Mouse (Mus musculus): ENCODE results near the gene Alyref. TPM values are rescaled to one million over a fixed set of nuclear protein-coding genes. Genes with fewer than 3 reads are reported as not detected.

Gene Alyref
- polyA plus RNA-seq, 1 experiment from 2014 or later = 254 TPM

DNA sequence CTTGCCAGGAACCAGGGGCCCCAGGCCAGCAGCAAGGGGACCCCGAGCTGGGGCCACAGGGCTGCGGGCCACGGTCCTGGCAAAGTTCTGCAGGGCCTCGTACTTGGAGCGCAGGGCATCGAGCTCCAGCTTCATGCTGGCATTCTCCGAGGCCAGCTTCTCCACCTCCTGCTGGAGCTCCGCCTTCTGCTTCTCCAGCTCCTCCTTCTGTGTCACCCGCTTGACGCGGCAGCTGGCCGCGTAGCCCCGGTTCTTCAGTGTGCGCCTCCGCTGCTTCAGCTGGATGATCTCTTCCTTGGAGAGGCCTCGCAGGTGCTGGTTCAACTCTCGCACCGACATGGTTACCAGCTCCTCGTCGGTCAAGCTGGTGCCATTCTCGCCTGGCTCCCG lies 31.2 kb upstream of the Alyref start:
- no peaks in the 10 kb centered on the region for H3K9me3 ChIP-seq (ENCODE audit: control insufficient read depth, low read length)
- H3K36me3 ChIP-seq (ENCODE audit: control insufficient read depth, insufficient read depth, low read length) = peaks cover 21% of the 10 kb centered on the region
- peaks cover 30 to 41% of the 10 kb centered on the region in 2 experiments for H3K4me1 ChIP-seq (ENCODE audit: control insufficient read depth in 2 of 2, insufficient read depth in 2 of 2, low read length in 2 of 2)
- H3K4me2 ChIP-seq (ENCODE audit: low read length) = peak overlapping the region; percentile 76; the same call in 1 of the 2 replicates
- WGBS = 80% methylated on average over 23 of the region's 23 CpGs
- no peak overlapping the region for H3K9ac ChIP-seq (ENCODE audit: low read length)
- no peak for ATAC-seq (ENCODE audit: insufficient number of reproducible peaks, insufficient read depth, low FRiP score, low read depth)
- no peak overlapping the region for H3K4me3 ChIP-seq (ENCODE audit: control insufficient read depth in 1 of 2, insufficient read depth in 1 of 2, low read depth in 1 of 2, low read length in 2 of 2)
- peak overlapping the region; percentile 49 to 63; a peak in 2 of 4 replicates for H3K27ac ChIP-seq (replicated peaks in 1 of 2; ENCODE audit: control insufficient read depth in 1 of 2, insufficient read depth in 1 of 2, low read depth in 2 of 2, low read length in 2 of 2)
- no peaks in the 10 kb centered on the region for H3K27me3 ChIP-seq (ENCODE audit: control insufficient read depth, insufficient read depth, low read length)

- Histone ChIP-seq H3K27me3 (ENCODE audit: control insufficient read depth, insufficient read depth, low read length) (no peaks in the 10 kb centered on the region), H3K4me2 (ENCODE audit: low read length) (no peak overlapping the region; the same call in 1 of the 2 replicates), H3K27ac (replicated peaks in 1 of 2; ENCODE audit: control insufficient read depth in 1 of 2, insufficient read depth in 1 of 2, low read depth in 2 of 2, low read length in 2 of 2) (no peak overlapping the region)
Measured at GRCm38 (mm10) chr11:120628601-120629340, 30.6 kb upstream of the Alyref start.

DNA sequence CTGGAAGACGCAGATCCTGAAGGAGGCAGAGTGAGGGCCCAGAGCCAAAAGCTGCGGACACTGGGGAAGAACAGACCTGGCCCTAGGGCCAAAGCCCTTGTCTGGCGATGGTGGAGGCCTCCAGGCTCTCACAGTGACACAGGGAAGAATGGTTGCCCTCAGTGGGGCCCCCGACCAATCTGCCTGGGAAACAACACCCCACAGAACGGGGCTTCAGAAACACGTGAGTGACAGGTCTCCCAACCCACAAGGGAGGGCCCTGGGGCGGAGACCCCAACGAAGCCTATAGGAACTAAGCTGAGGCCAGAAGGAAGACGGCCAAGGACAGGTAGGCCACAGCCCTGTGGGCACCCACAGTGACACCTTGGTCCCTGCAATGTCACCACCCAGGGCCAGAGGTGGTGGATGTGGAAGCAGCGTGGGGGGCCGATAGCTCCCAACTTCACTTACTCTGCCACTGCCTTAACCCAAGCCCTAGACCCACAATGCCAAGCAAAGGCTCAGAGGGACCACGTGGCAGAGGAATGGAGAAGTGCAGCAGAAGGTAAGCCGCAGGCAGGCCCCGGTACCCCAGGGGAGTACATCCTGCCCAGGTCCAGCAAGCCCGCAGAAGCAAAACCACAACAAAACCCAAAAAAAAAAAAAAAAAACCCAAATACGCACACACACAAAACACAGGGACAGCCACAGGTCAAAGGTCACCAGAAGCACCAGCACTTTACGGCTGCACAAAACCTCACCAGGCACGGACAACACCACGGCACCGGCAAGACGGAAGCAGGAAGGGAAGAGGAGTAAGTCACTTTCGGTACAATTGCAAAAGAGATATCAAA lies 29.5 kb upstream of the Alyref start:
- no peak overlapping the region for H3K4me3 ChIP-seq (ENCODE audit: control insufficient read depth in 1 of 2, insufficient read depth in 1 of 2, low read depth in 1 of 2, low read length in 2 of 2)
- H3K4me1 ChIP-seq (ENCODE audit: control insufficient read depth in 2 of 2, insufficient read depth in 2 of 2, low read length in 2 of 2) = peaks cover 30 to 46% of the 10 kb centered on the region in 2 experiments
- no peak for ATAC-seq (ENCODE audit: insufficient number of reproducible peaks, insufficient read depth, low FRiP score, low read depth)
- H3K36me3 ChIP-seq (ENCODE audit: control insufficient read depth, insufficient read depth, low read length) = peaks cover 28% of the 10 kb centered on the region
- no peak overlapping the region for H3K9ac ChIP-seq (ENCODE audit: low read length)
- no peaks in the 10 kb centered on the region for H3K9me3 ChIP-seq (ENCODE audit: control insufficient read depth, low read length)
- H3K27me3 ChIP-seq (ENCODE audit: control insufficient read depth, insufficient read depth, low read length) = no peaks in the 10 kb centered on the region
- WGBS = 86% methylated on average over 22 of the region's 22 CpGs
- H3K27ac ChIP-seq (replicated peaks in 1 of 2; ENCODE audit: control insufficient read depth in 1 of 2, insufficient read depth in 1 of 2, low read depth in 2 of 2, low read length in 2 of 2) = no peak overlapping the region
- no peak overlapping the region for H3K4me2 ChIP-seq (ENCODE audit: low read length)

More at GRCm38 (mm10) chr11:120628601-120629340, 30.6 kb upstream of the Alyref start:
- Histone ChIP-seq H3K4me1 (ENCODE audit: control insufficient read depth in 2 of 2, insufficient read depth in 2 of 2, low read length in 2 of 2) (peaks cover 30 to 45% of the 10 kb centered on the region in 2 experiments), H3K9me3 (ENCODE audit: control insufficient read depth, low read length) (no peaks in the 10 kb centered on the region), H3K9ac (ENCODE audit: low read length) (no peak overlapping the region), H3K4me3 (ENCODE audit: control insufficient read depth in 1 of 2, insufficient read depth in 1 of 2, low read depth in 1 of 2, low read length in 2 of 2) (no peak overlapping the region), H3K36me3 (ENCODE audit: control insufficient read depth, insufficient read depth, low read length) (peaks cover 21% of the 10 kb centered on the region)
- ATAC-seq (ENCODE audit: insufficient number of reproducible peaks, insufficient read depth, low FRiP score, low read depth) = no peak
- 94% methylated on average over 23 of the region's 23 CpGs for WGBS

- ATAC-seq (ENCODE audit: insufficient number of reproducible peaks, insufficient read depth, low FRiP score, low read depth) = no peak
- Histone ChIP-seq H3K4me1 (ENCODE audit: control insufficient read depth in 2 of 2, insufficient read depth in 2 of 2, low read length in 2 of 2) (peaks cover 26 to 42% of the 10 kb centered on the region in 2 experiments), H3K9me3 (ENCODE audit: control insufficient read depth, low read length) (no peaks in the 10 kb centered on the region), H3K36me3 (ENCODE audit: control insufficient read depth, insufficient read depth, low read length) (peaks cover 36% of the 10 kb centered on the region), H3K4me3 (ENCODE audit: control insufficient read depth in 1 of 2, insufficient read depth in 1 of 2, low read depth in 1 of 2, low read length in 2 of 2) (no peak overlapping the region), H3K27ac (replicated peaks in 1 of 2; ENCODE audit: control insufficient read depth in 1 of 2, insufficient read depth in 1 of 2, low read depth in 2 of 2, low read length in 2 of 2) (no peak overlapping the region), H3K4me2 (ENCODE audit: low read length) (no peak overlapping the region), H3K9ac (ENCODE audit: low read length) (no peak overlapping the region), H3K27me3 (ENCODE audit: control insufficient read depth, insufficient read depth, low read length) (no peaks in the 10 kb centered on the region)
- WGBS = 87% methylated on average over 11 of the region's 11 CpGs
Measured at GRCm38 (mm10) chr11:120626785-120627467, 28.8 kb upstream of the Alyref start.

DNA sequence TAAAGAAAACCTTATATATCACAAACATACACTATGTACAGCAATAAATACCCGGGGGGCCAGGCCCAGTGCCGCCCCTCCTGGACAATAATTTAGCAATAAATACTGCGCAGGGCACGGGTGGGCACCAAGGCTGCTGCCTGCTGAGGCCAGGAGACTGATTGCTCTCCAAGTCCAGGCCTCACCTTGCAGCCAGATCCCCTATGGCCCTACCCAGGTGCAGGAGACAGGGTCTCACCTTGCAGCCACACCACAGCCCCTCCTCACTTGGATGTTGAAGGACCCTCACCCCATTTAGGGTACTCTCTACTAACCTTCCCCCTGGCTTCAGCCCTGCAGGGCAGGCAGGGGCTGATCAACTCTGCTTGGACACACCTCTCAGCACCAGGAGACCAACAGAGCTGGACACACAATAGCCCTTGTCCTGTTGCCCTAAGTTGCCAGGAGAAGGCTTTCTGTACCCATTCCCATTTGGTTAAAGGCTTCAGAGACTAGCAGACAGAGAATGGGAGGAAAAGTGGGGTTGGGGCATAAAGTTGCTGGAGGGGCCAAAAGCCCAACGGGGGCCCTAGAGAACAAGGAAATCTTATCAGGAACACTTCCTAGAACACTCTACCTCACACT lies 27.1 kb upstream of the Alyref start, which contains the start of gene Sirt7:
Sirt7 (minus strand) TSS at position 89 of the 624 bp plus-strand sequence.
- Histone ChIP-seq H3K9ac (ENCODE audit: low read length) (peak within 1 kb of the TSS; percentile 78), H3K36me3 (ENCODE audit: control insufficient read depth, insufficient read depth, low read length) (peaks cover 50% of the 10 kb centered on the region), H3K4me1 (ENCODE audit: control insufficient read depth in 2 of 2, insufficient read depth in 2 of 2, low read length in 2 of 2) (peaks cover 14 to 25% of the 10 kb centered on the region in 2 experiments), H3K4me2 (ENCODE audit: low read length) (peak within 1 kb of the TSS; percentile 97), H3K9me3 (ENCODE audit: control insufficient read depth, low read length) (no peaks in the 10 kb centered on the region), H3K27ac (replicated peaks in 1 of 2; ENCODE audit: control insufficient read depth in 1 of 2, insufficient read depth in 1 of 2, low read depth in 2 of 2, low read length in 2 of 2) (peak within 1 kb of the TSS; percentile 28 to 76), H3K4me3 (ENCODE audit: control insufficient read depth in 1 of 2, insufficient read depth in 1 of 2, low read depth in 1 of 2, low read length in 2 of 2) (peak within 1 kb of the TSS; percentile 86 to 97), H3K27me3 (ENCODE audit: control insufficient read depth, insufficient read depth, low read length) (no peaks in the 10 kb centered on the region)
- WGBS = 11% methylated on average over 5 of the region's 5 CpGs
- ATAC-seq (ENCODE audit: insufficient number of reproducible peaks, insufficient read depth, low FRiP score, low read depth) = no peak; the same call in 1 of the 2 replicates

DNA sequence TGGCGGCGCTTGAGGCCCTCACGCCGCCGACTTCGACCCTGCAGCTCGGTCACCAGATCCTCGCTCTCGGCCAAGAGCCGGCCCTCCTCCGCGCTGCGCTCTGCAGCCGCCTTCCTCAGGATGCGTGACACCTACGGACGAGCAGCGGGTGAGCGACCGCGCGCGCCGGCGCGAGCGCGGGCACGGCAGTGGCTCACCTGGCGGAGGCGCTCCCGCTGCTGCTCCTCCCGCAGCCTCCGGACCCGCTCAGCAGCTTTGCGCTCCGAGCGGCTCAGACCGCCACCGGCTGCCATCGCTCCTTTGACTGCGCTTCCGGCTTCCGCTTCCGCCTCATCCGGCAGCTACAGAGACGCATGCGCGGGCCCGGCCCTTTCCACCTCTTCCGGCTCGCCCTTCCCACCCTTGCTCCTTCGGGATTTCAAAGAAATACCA lies 26.5 kb upstream of the Alyref start:
- Histone ChIP-seq H3K4me3 (ENCODE audit: control insufficient read depth in 1 of 2, insufficient read depth in 1 of 2, low read depth in 1 of 2, low read length in 2 of 2) (peak overlapping the region; percentile 86 to 97), H3K4me2 (ENCODE audit: low read length) (peak overlapping the region; percentile 97), H3K9ac (ENCODE audit: low read length) (peak overlapping the region; percentile 78), H3K27ac (replicated peaks in 1 of 2; ENCODE audit: control insufficient read depth in 1 of 2, insufficient read depth in 1 of 2, low read depth in 2 of 2, low read length in 2 of 2) (peak overlapping the region; percentile 6 to 76), H3K9me3 (ENCODE audit: control insufficient read depth, low read length) (no peaks in the 10 kb centered on the region), H3K27me3 (ENCODE audit: control insufficient read depth, insufficient read depth, low read length) (no peaks in the 10 kb centered on the region), H3K36me3 (ENCODE audit: control insufficient read depth, insufficient read depth, low read length) (peaks cover 56% of the 10 kb centered on the region), H3K4me1 (ENCODE audit: control insufficient read depth in 2 of 2, insufficient read depth in 2 of 2, low read length in 2 of 2) (peaks cover 9 to 20% of the 10 kb centered on the region in 2 experiments; a peak in 3 of 4 replicates)
- ATAC-seq (ENCODE audit: insufficient number of reproducible peaks, insufficient read depth, low FRiP score, low read depth) = peak; percentile 69
- WGBS = under 1% methylated on average over 52 of the region's 53 CpGs
